Mouse (Mus musculus): ENCODE data around the gene Ankrd13d. TPM values are rescaled to one million over a fixed set of nuclear protein-coding genes. Genes with fewer than 3 reads are reported as not detected.
A peak's percentile ranks its signal among the peaks of the same experiment; 100 is the strongest.

Ankrd13d gene
- polyA plus RNA-seq, 1 experiment from 2014 or later = 11.0 TPM

- Histone ChIP-seq H3K27ac (ENCODE audit: low read depth, low read length) (no peak overlapping the region), H3K4me2 (replicated peaks; ENCODE audit: low read depth, low read length) (peak overlapping the region; percentile 87), H3K36me3 (ENCODE audit: control insufficient read depth, insufficient read depth, low read length) (no peaks in the 10 kb centered on the region), H3K4me3 (ENCODE audit: low read depth, low read length) (peak overlapping the region; percentile 97; the same call in 1 of the 2 replicates), H3K4me1 (replicated peaks; ENCODE audit: control insufficient read depth, insufficient read depth, low read length) (peaks cover 24% of the 10 kb centered on the region), H3K27me3 (ENCODE audit: control insufficient read depth, insufficient read depth, low read length) (no peaks in the 10 kb centered on the region), H3K9ac (ENCODE audit: low read depth, low read length) (peak overlapping the region; percentile 0; the same call in 1 of the 2 replicates), H3K9me3 (ENCODE audit: control insufficient read depth, low read length) (no peaks in the 10 kb centered on the region)
- ATAC-seq (ENCODE audit: low FRiP score) = no peak
- DNase-seq (ENCODE audit: low spot score) = no peak
- WGBS = 82% methylated on average over 5 of the region's 5 CpGs
Measured at GRCm38 (mm10) chr19:4304251-4304821, 21.4 kb upstream of the Ankrd13d start.

- H3K27ac ChIP-seq (ENCODE audit: low read depth, low read length) = no peak overlapping the region
- H3K4me1 ChIP-seq (replicated peaks; ENCODE audit: control insufficient read depth, insufficient read depth, low read length) = peaks cover 24% of the 10 kb centered on the region
- DNase-seq (ENCODE audit: low spot score) = no peak
- no peaks in the 10 kb centered on the region for H3K27me3 ChIP-seq (ENCODE audit: control insufficient read depth, insufficient read depth, low read length)
- no peaks in the 10 kb centered on the region for H3K36me3 ChIP-seq (ENCODE audit: control insufficient read depth, insufficient read depth, low read length)
- H3K9ac ChIP-seq (ENCODE audit: low read depth, low read length) = no peak overlapping the region
- 96% methylated on average over 5 of the region's 5 CpGs for WGBS
- H3K9me3 ChIP-seq (ENCODE audit: control insufficient read depth, low read length) = no peaks in the 10 kb centered on the region
- H3K4me3 ChIP-seq (ENCODE audit: low read depth, low read length) = no peak overlapping the region
- ATAC-seq (ENCODE audit: low FRiP score) = no peak
- H3K4me2 ChIP-seq (replicated peaks; ENCODE audit: low read depth, low read length) = no peak overlapping the region
Measured at GRCm38 (mm10) chr19:4303640-4303995, 20.7 kb upstream of the Ankrd13d start.

GRCm38 (mm10) chr19:4302936-4303639 lies 20.2 kb upstream of the Ankrd13d start:
- Histone ChIP-seq H3K9me3 (ENCODE audit: control insufficient read depth, low read length) (no peaks in the 10 kb centered on the region), H3K4me3 (ENCODE audit: low read depth, low read length) (no peak overlapping the region)
- DNase-seq (ENCODE audit: low spot score) = no peak

GRCm38 (mm10) chr19:4301735-4302651 lies 19.1 kb upstream of the Ankrd13d start:
- peak overlapping the region; percentile 19; the same call in 1 of the 2 replicates for H3K4me2 ChIP-seq (replicated peaks; ENCODE audit: low read depth, low read length)
- no peak overlapping the region for H3K9ac ChIP-seq (ENCODE audit: low read depth, low read length)
- ATAC-seq (ENCODE audit: low FRiP score) (no peak), DNase-seq (ENCODE audit: low spot score) (peak; percentile 16)
- WGBS = 50% methylated on average over 21 of the region's 21 CpGs
- H3K9me3 ChIP-seq (ENCODE audit: control insufficient read depth, low read length) = no peaks in the 10 kb centered on the region
- no peak overlapping the region for H3K4me3 ChIP-seq (ENCODE audit: low read depth, low read length)
- H3K36me3 ChIP-seq (ENCODE audit: control insufficient read depth, insufficient read depth, low read length) = no peaks in the 10 kb centered on the region
- H3K27me3 ChIP-seq (ENCODE audit: control insufficient read depth, insufficient read depth, low read length) = no peaks in the 10 kb centered on the region
- H3K4me1 ChIP-seq (replicated peaks; ENCODE audit: control insufficient read depth, insufficient read depth, low read length) = peaks cover 24% of the 10 kb centered on the region
- H3K27ac ChIP-seq (ENCODE audit: low read depth, low read length) = peak overlapping the region; percentile 12

More at GRCm38 (mm10) chr19:4302936-4303639, 20.2 kb upstream of the Ankrd13d start:
- Histone ChIP-seq H3K4me1 (replicated peaks; ENCODE audit: control insufficient read depth, insufficient read depth, low read length) (peaks cover 24% of the 10 kb centered on the region), H3K27ac (ENCODE audit: low read depth, low read length) (no peak overlapping the region), H3K9ac (ENCODE audit: low read depth, low read length) (no peak overlapping the region), H3K27me3 (ENCODE audit: control insufficient read depth, insufficient read depth, low read length) (no peaks in the 10 kb centered on the region), H3K36me3 (ENCODE audit: control insufficient read depth, insufficient read depth, low read length) (no peaks in the 10 kb centered on the region), H3K4me2 (replicated peaks; ENCODE audit: low read depth, low read length) (no peak overlapping the region)
- WGBS = 75% methylated on average over 7 of the region's 7 CpGs
- no peak for ATAC-seq (ENCODE audit: low FRiP score)

- no peaks in the 10 kb centered on the region for H3K36me3 ChIP-seq (ENCODE audit: control insufficient read depth, insufficient read depth, low read length)
- no peak for DNase-seq (ENCODE audit: low spot score)
- H3K4me1 ChIP-seq (replicated peaks; ENCODE audit: control insufficient read depth, insufficient read depth, low read length) = peaks cover 24% of the 10 kb centered on the region
- no peak overlapping the region for H3K9ac ChIP-seq (ENCODE audit: low read depth, low read length)
- no peak overlapping the region for H3K4me2 ChIP-seq (replicated peaks; ENCODE audit: low read depth, low read length)
- no peak overlapping the region for H3K4me3 ChIP-seq (ENCODE audit: low read depth, low read length)
- no peaks in the 10 kb centered on the region for H3K27me3 ChIP-seq (ENCODE audit: control insufficient read depth, insufficient read depth, low read length)
- H3K9me3 ChIP-seq (ENCODE audit: control insufficient read depth, low read length) = no peaks in the 10 kb centered on the region
- WGBS = 77% methylated on average over 11 of the region's 11 CpGs
- no peak for ATAC-seq (ENCODE audit: low FRiP score)
- peak overlapping the region; percentile 12; the same call in 1 of the 2 replicates for H3K27ac ChIP-seq (ENCODE audit: low read depth, low read length)
Measured at GRCm38 (mm10) chr19:4300852-4301734, 18.2 kb upstream of the Ankrd13d start.

- ATAC-seq (ENCODE audit: low FRiP score) (no peak), DNase-seq (ENCODE audit: low spot score) (no peak)
- Histone ChIP-seq H3K4me2 (replicated peaks; ENCODE audit: low read depth, low read length) (no peak overlapping the region), H3K9ac (ENCODE audit: low read depth, low read length) (no peak overlapping the region), H3K27ac (ENCODE audit: low read depth, low read length) (no peak overlapping the region), H3K27me3 (ENCODE audit: control insufficient read depth, insufficient read depth, low read length) (no peaks in the 10 kb centered on the region), H3K9me3 (ENCODE audit: control insufficient read depth, low read length) (no peaks in the 10 kb centered on the region), H3K36me3 (ENCODE audit: control insufficient read depth, insufficient read depth, low read length) (no peaks in the 10 kb centered on the region), H3K4me3 (ENCODE audit: low read depth, low read length) (no peak overlapping the region), H3K4me1 (replicated peaks; ENCODE audit: control insufficient read depth, insufficient read depth, low read length) (peaks cover 24% of the 10 kb centered on the region)
- 43% methylated on average over 7 of the region's 7 CpGs for WGBS
Measured at GRCm38 (mm10) chr19:4300271-4300704, 17.4 kb upstream of the Ankrd13d start.

- Histone ChIP-seq H3K27ac (ENCODE audit: low read depth, low read length) (no peak overlapping the region), H3K4me3 (ENCODE audit: low read depth, low read length) (no peak overlapping the region), H3K36me3 (ENCODE audit: control insufficient read depth, insufficient read depth, low read length) (no peaks in the 10 kb centered on the region), H3K9ac (ENCODE audit: low read depth, low read length) (no peak overlapping the region), H3K27me3 (ENCODE audit: control insufficient read depth, insufficient read depth, low read length) (no peaks in the 10 kb centered on the region), H3K4me2 (replicated peaks; ENCODE audit: low read depth, low read length) (no peak overlapping the region), H3K9me3 (ENCODE audit: control insufficient read depth, low read length) (no peaks in the 10 kb centered on the region), H3K4me1 (replicated peaks; ENCODE audit: control insufficient read depth, insufficient read depth, low read length) (peaks cover 21% of the 10 kb centered on the region)
- WGBS = 78% methylated on average over 6 of the region's 6 CpGs
- no peak for ATAC-seq (ENCODE audit: low FRiP score)
- DNase-seq (ENCODE audit: low spot score) = no peak
Measured at GRCm38 (mm10) chr19:4299574-4300270, 16.8 kb upstream of the Ankrd13d start.

All from hindbrain, embryonic 11.5 days (tissue).